Mouse (Mus musculus): Measurements from ENCODE around the gene 2210011C24Rik. TPM values are rescaled to one million over a fixed set of nuclear protein-coding genes. Genes with fewer than 3 reads are reported as not detected.

The 2210011C24Rik gene
- total RNA-seq (2021) = not detected

GRCm38 (mm10) chr8:84011705-84012498, at the start of gene 2210011C24Rik:
Gene 2210011C24Rik (minus strand): TSS chr8:84012171.
- DNase-seq = no peak
- intact Hi-C loops (cut with DNase I) = loop anchor here (10.0 kb wide), 1 partner anchor 173 kb away; the partner anchor contains the start of gene Nanos3

- DNase-seq = no peak
- intact Hi-C loops (cut with DNase I) = no loop called here
Measured at GRCm38 (mm10) chr8:84060245-84060644, 48.3 kb upstream of the 2210011C24Rik start.

- no peak for DNase-seq
- intact Hi-C loops (cut with DNase I) = no loop called here
Measured at GRCm38 (mm10) chr8:84059226-84059625, 47.3 kb upstream of the 2210011C24Rik start.

- intact Hi-C loops (cut with DNase I) = no loop called here
- DNase-seq = no peak
Measured at GRCm38 (mm10) chr8:84057827-84058226, 45.9 kb upstream of the 2210011C24Rik start.

GRCm38 (mm10) chr8:84053229-84053628, 41.3 kb upstream of the 2210011C24Rik start:
- DNase-seq = no peak
- intact Hi-C loops (cut with DNase I) = no loop called here

- DNase-seq = no peak
- intact Hi-C loops (cut with DNase I) = no loop called here
Measured at GRCm38 (mm10) chr8:84052746-84053145, 40.8 kb upstream of the 2210011C24Rik start.

GRCm38 (mm10) chr8:84048171-84048570, 36.2 kb upstream of the 2210011C24Rik start:
- no peak for DNase-seq
- intact Hi-C loops (cut with DNase I) = no loop called here

- intact Hi-C loops (cut with DNase I) = no loop called here
- DNase-seq = no peak
Measured at GRCm38 (mm10) chr8:84046505-84046904, 34.5 kb upstream of the 2210011C24Rik start.

- DNase-seq = no peak
- intact Hi-C loops (cut with DNase I) = no loop called here
Measured at GRCm38 (mm10) chr8:84044900-84045299, 32.9 kb upstream of the 2210011C24Rik start, which contains the start of gene Rln3. Gene Rln3 (minus strand): TSS chr8:84045000.

GRCm38 (mm10) chr8:84044103-84044502, 32.1 kb upstream of the 2210011C24Rik start:
- DNase-seq = no peak
- intact Hi-C loops (cut with DNase I) = no loop called here

GRCm38 (mm10) chr8:84042948-84043342, 31.0 kb upstream of the 2210011C24Rik start:
- intact Hi-C loops (cut with DNase I) = no loop called here
- DNase-seq = peak; percentile 77

- peak; percentile 51 for DNase-seq
- intact Hi-C loops (cut with DNase I) = no loop called here
Measured at GRCm38 (mm10) chr8:84042066-84042947, 30.3 kb upstream of the 2210011C24Rik start, which contains the start of gene Il27ra. Gene Il27ra (minus strand): TSS chr8:84042589.

GRCm38 (mm10) chr8:84039050-84039449, 27.1 kb upstream of the 2210011C24Rik start:
- intact Hi-C loops (cut with DNase I) = no loop called here
- peak; percentile 82 for DNase-seq

GRCm38 (mm10) chr8:84038015-84038414, 26.0 kb upstream of the 2210011C24Rik start:
- DNase-seq = no peak
- intact Hi-C loops (cut with DNase I) = no loop called here

- DNase-seq = no peak
- intact Hi-C loops (cut with DNase I) = no loop called here
Measured at GRCm38 (mm10) chr8:84032777-84033176, 20.8 kb upstream of the 2210011C24Rik start.

- intact Hi-C loops (cut with DNase I) = no loop called here
- no peak for DNase-seq
Measured at GRCm38 (mm10) chr8:84029272-84029671, 17.3 kb upstream of the 2210011C24Rik start.

GRCm38 (mm10) chr8:84027449-84027848, 15.5 kb upstream of the 2210011C24Rik start:
- intact Hi-C loops (cut with DNase I) = no loop called here
- no peak for DNase-seq

GRCm38 (mm10) chr8:84025863-84026262, 13.9 kb upstream of the 2210011C24Rik start:
- intact Hi-C loops (cut with DNase I) = no loop called here
- DNase-seq = peak; percentile 51

- intact Hi-C loops (cut with DNase I) = no loop called here
- peak; percentile 59 for DNase-seq
Measured at GRCm38 (mm10) chr8:84024171-84024570, 12.2 kb upstream of the 2210011C24Rik start.

- no peak for DNase-seq
- intact Hi-C loops (cut with DNase I) = no loop called here
Measured at GRCm38 (mm10) chr8:84023631-84024030, 11.7 kb upstream of the 2210011C24Rik start.

GRCm38 (mm10) chr8:84023085-84023484, 11.1 kb upstream of the 2210011C24Rik start:
- DNase-seq = no peak
- intact Hi-C loops (cut with DNase I) = no loop called here
